Mouse (Mus musculus) E14TG2a.4 (cell line): ENCODE results near the gene Pex19.
A peak's percentile ranks its signal among the peaks of the same experiment; 100 is the strongest.

Experiments used
- H3K27me3 ChIP-seq: 2 replicates; pipeline ENCODE4 v1.6.1; 2014; ENCODE audit warnings: low read length, control low read depth; ENCODE audit not compliant: insufficient read depth
- H3K36me3 ChIP-seq: 2 replicates; pipeline ENCODE4 v1.6.1; 2014; ENCODE audit warnings: low read length, control low read depth; ENCODE audit not compliant: insufficient read depth
- H3K4me1 ChIP-seq: replicated peaks from 2 replicates; pipeline ENCODE4 v1.6.1; 2014; ENCODE audit warnings: low read depth, low read length, control low read depth
- H3K4me3 ChIP-seq: replicated peaks from 2 replicates; pipeline ENCODE4 v1.5.1; 2014; ENCODE audit warnings: mild to moderate bottlenecking, low read length
- H3K9me3 ChIP-seq: 2 replicates; pipeline ENCODE4 v1.6.1; 2014; ENCODE audit warnings: low read length, control low read depth
- CTCF ChIP-seq: conservative IDR thresholded peaks from 2 replicates; pipeline ENCODE4 v1.5.1; 2014; ENCODE audit warnings: low read length
- NANOG ChIP-seq: IDR thresholded peaks from 2 replicates; pipeline ENCODE4 v1.6.1; 2014; ENCODE audit warnings: borderline replicate concordance, low read length, mixed read lengths
- POU5F1 ChIP-seq: IDR thresholded peaks from 2 replicates; pipeline ENCODE4 v1.6.1; 2014; ENCODE audit warnings: low read length, borderline replicate concordance

Pex19 gene

DNA sequence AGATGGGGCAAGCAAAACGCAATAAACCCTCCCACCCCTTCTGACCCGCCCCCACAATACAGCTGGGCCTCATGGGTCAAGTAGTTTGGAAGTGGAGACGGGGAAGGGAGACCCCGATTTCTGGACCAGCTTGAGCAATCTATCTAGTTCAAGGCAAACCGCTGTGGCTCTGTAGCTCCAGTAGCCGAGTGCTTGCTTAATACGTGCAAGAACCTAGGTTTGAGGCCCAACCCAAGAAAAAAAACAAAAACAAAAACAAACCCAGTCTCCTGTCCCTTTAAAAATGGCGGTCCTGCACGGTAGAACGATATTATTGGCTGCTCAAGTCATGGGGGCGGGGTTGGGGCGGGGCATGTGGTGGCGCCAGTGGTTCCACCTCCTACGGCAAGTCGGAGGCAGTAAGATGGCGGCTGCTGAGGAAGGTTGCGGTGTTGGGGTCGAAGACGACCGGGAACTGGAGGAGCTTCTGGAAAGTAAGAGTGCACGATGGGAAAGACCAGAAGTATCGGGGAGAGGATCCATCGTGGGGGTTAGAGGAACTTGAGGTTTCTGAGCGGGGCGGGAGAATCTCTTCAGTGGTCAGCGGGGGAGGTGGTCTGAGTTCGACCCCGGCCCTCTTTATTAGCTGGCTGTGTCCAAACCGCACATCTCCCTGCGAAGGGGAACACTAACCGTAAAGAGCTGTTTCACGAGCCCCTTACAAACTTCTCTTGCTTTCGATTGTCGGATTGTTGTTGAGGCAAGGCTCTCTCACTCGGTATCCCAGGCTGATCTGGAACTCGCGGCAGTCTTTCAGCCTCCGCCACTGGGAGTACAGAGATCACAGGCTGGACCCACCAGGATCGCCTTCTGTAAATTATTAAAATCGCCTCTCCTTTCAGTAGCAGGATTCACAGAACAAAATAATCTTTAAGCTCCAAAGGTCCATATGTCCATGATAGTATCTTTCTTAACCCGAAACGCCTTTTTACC lies at the start of gene Pex19:
Gene Pex19, plus strand, starts transcription at position 380 of the 972 bp plus-strand sequence.
- no peaks in the 10 kb centered on the region for H3K27me3 ChIP-seq
- no peaks in the 10 kb centered on the region for H3K9me3 ChIP-seq
- TF ChIP-seq CTCF: no peak
- TF ChIP-seq NANOG: no peak
- TF ChIP-seq POU5F1: no peak
- H3K4me1 ChIP-seq: peaks cover 31% of the 10 kb centered on the region
- H3K4me3 ChIP-seq: peak within 1 kb of the TSS; percentile 96
- peaks cover 52% of the 10 kb centered on the region for H3K36me3 ChIP-seq

GRCm38 (mm10) chr1:172077981-172078380 lies 48.6 kb upstream of the Pex19 start:
- no peak for TF ChIP-seq POU5F1
- TF ChIP-seq CTCF: no peak
- no peak for TF ChIP-seq NANOG
- Histone ChIP-seq H3K4me3 (no peak overlapping the region), H3K36me3 (peaks cover 65% of the 10 kb centered on the region), H3K4me1 (peaks cover 4% of the 10 kb centered on the region), H3K9me3 (no peaks in the 10 kb centered on the region), H3K27me3 (no peaks in the 10 kb centered on the region)

- Histone ChIP-seq H3K36me3 (peaks cover 29% of the 10 kb centered on the region), H3K4me3 (peak within 1 kb of the TSS; percentile 91), H3K9me3 (no peaks in the 10 kb centered on the region), H3K27me3 (no peaks in the 10 kb centered on the region), H3K4me1 (peaks cover 10% of the 10 kb centered on the region)
- TF ChIP-seq NANOG (no peak), CTCF (no peak), POU5F1 (no peak)
These were observed 44.3 kb upstream of the Pex19 start, which contains the start of the genes Copa and Ncstn for GRCm38 (mm10) chr1:172082101-172082898. Gene Copa (plus strand): TSS chr1:172082529. Gene Ncstn (minus strand): TSS chr1:172082795.

- H3K4me3 ChIP-seq: peak overlapping the region; percentile 91
- no peaks in the 10 kb centered on the region for H3K27me3 ChIP-seq
- H3K9me3 ChIP-seq: no peaks in the 10 kb centered on the region
- H3K4me1 ChIP-seq: peaks cover 10% of the 10 kb centered on the region
- no peak for TF ChIP-seq POU5F1
- no peak for TF ChIP-seq CTCF
- no peak for TF ChIP-seq NANOG
- H3K36me3 ChIP-seq: peaks cover 29% of the 10 kb centered on the region
These were observed 43.6 kb upstream of the Pex19 start for GRCm38 (mm10) chr1:172082899-172083445.

DNA sequence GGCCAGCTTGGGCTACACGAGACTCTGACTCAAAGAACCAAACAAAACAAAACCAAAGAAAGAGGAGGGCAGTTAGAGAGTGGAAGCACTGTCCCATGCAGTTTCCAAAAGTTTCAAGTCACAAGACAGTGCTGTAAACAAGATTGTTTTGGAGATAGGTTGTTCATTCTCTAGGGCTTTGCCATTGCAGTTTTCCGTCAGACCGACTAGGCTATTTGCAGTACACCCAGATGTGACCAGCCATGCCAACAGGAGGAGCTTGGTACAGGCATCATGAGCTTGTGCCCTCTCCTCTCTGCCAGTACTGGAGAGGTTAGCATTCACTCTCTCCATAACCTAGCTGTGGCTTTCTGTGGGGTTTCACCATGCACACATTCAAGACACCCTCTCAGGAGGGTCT lies 33.0 kb upstream of the Pex19 start:
- Histone ChIP-seq H3K4me1 (peaks cover 3% of the 10 kb centered on the region; the same call in 1 of the 2 replicates), H3K36me3 (peaks cover 78% of the 10 kb centered on the region), H3K27me3 (no peaks in the 10 kb centered on the region), H3K4me3 (no peak overlapping the region), H3K9me3 (no peaks in the 10 kb centered on the region)
- no peak for TF ChIP-seq POU5F1
- TF ChIP-seq NANOG: no peak
- TF ChIP-seq CTCF: no peak

DNA sequence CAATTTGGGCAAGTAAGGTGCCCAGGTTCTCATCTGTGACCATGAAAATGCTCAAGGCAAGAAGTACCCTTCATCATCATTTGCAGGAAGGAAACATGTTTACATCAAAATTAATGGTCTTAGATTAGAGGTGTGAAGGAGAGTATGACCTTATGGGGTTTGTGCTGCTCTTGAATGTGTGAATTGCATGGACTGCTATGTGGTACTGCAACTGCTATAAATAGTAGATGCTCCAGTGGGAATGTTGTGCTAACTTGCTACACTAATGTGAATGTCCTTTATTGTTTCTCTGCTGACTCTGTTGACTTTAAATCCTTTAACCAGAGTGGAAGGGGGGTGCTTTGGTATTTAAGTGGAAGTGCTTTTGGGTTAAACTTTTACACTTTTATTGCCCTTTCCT lies 32.3 kb upstream of the Pex19 start:
- peaks cover 3% of the 10 kb centered on the region; the same call in 1 of the 2 replicates for H3K4me1 ChIP-seq
- no peak overlapping the region for H3K4me3 ChIP-seq
- H3K36me3 ChIP-seq: peaks cover 76% of the 10 kb centered on the region
- no peaks in the 10 kb centered on the region for H3K27me3 ChIP-seq
- H3K9me3 ChIP-seq: no peaks in the 10 kb centered on the region
- TF ChIP-seq POU5F1: no peak
- TF ChIP-seq NANOG: no peak
- TF ChIP-seq CTCF: no peak

- H3K9me3 ChIP-seq: no peaks in the 10 kb centered on the region
- H3K27me3 ChIP-seq: no peaks in the 10 kb centered on the region
- H3K36me3 ChIP-seq: peaks cover 74% of the 10 kb centered on the region
- peaks cover 3% of the 10 kb centered on the region; the same call in 1 of the 2 replicates for H3K4me1 ChIP-seq
- H3K4me3 ChIP-seq: no peak overlapping the region
- TF ChIP-seq NANOG: no peak
- no peak for TF ChIP-seq CTCF
- no peak for TF ChIP-seq POU5F1
These were observed 31.4 kb upstream of the Pex19 start for GRCm38 (mm10) chr1:172095202-172095601.
